Comparison of ENCODE assay signal across 8 mouse cellular contexts in the genomic region with DNA sequence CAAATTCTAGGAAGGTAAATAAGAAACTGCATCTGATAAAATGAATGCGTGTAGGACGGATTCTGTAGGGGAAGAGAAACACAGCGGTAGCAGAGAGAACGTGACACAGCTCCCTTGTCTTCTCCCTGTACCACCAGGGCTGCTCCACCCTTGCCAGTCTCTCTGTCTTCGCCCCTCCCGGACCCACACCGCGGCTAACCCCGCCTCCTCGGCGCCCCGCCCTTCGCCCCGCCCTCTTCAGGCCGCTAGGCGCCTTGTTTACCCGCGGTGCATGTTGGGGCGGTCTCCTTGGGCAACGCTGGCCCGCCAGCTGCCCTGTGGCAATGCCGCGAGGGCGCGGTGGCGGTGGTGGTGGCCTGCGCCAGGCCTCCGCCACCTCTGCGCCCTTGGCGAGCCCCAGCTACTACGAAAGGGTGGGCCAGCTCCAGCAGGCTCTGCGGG. TPM values are rescaled to one million over a fixed set of nuclear protein-coding genes. Genes with fewer than 3 reads are reported as not detected.
DNase-seq lines count a peak whose midpoint lies in the region; ATAC-seq and TF ChIP-seq lines count a peak whose summit lies in the region.

Gene Kiz (plus strand): TSS at position 266 of the 441 bp plus-strand sequence.

- H3K9ac ChIP-seq in forebrain, embryonic 15.5 days (replicated peaks) = peak within 1 kb of the TSS; percentile 69
- peak within 1 kb of the TSS; percentile 78 for H3K9ac ChIP-seq in neural tube, embryonic 14.5 days (replicated peaks; ENCODE audit: low read depth, low read length)

- peak within 1 kb of the TSS; percentile 96 for H3K4me3 ChIP-seq in G1E (ENCODE audit: low read depth, low read length)
- peak within 1 kb of the TSS; percentile 80 for H3K4me3 ChIP-seq in forebrain, embryonic 15.5 days
- H3K4me3 ChIP-seq in neural tube, embryonic 14.5 days (ENCODE audit: low read depth, low read length) = peak within 1 kb of the TSS; percentile 74
- peak within 1 kb of the TSS; percentile 90 for H3K4me3 ChIP-seq in testis, adult 2 months (ENCODE audit: control insufficient read depth, low read depth, low read length)

- intact Hi-C loops in heart, postnatal 25 days (cut with DNase I) = loop anchor here (5.0 to 10.0 kb wide), 2 partner anchors 157 to 341 kb away; partner anchors contain the start of genes Ralgapa2 and Xrn2

- peaks cover 10% of the 10 kb centered on the region for H3K4me1 ChIP-seq in G1E (ENCODE audit: insufficient read depth, low read depth, low read length)
- peaks cover 6% of the 10 kb centered on the region for H3K4me1 ChIP-seq in forebrain, embryonic 15.5 days
- no peaks in the 10 kb centered on the region for H3K4me1 ChIP-seq in neural tube, embryonic 14.5 days (ENCODE audit: control insufficient read depth, insufficient read depth, low read length)
- H3K4me1 ChIP-seq in testis, adult 2 months (ENCODE audit: control insufficient read depth, insufficient read depth, low read length) = no peaks in the 10 kb centered on the region

- peak within 1 kb of the TSS; percentile 75 for H3K27ac ChIP-seq in forebrain, embryonic 15.5 days (replicated peaks)
- peak within 1 kb of the TSS; percentile 65 for H3K27ac ChIP-seq in neural tube, embryonic 14.5 days (ENCODE audit: low read depth, low read length)
- peak within 1 kb of the TSS; percentile 86 for H3K27ac ChIP-seq in testis, adult 2 months (ENCODE audit: control insufficient read depth, insufficient read depth, low read depth, low read length)

- under 1% methylated on average over 32 of the region's 32 CpGs for WGBS in forebrain, embryonic 15.5 days
- under 1% methylated on average over 32 of the region's 32 CpGs for WGBS in neural tube, embryonic 14.5 days

- H3K9me3 ChIP-seq in G1E (replicated peaks) = no peaks in the 10 kb centered on the region
- H3K9me3 ChIP-seq in forebrain, embryonic 15.5 days = no peaks in the 10 kb centered on the region
- no peaks in the 10 kb centered on the region for H3K9me3 ChIP-seq in neural tube, embryonic 14.5 days (ENCODE audit: control insufficient read depth, low read length)

- peak; percentile 92 for DNase-seq in G1E (ENCODE audit: low spot score)
- DNase-seq in cerebellum, adult 11-12 months = peak; percentile 95
- DNase-seq in heart, postnatal 25 days (ENCODE audit: low spot score) = peak; percentile 87
- DNase-seq in layer of hippocampus, adult 18-20 months (ENCODE audit: low spot score in 2 of 2) = peak; percentile 90 to 92
- peak; percentile 94 to 96 for DNase-seq in lung, adult 18-20 months

- H3K4me2 ChIP-seq in forebrain, embryonic 15.5 days (replicated peaks) = peak within 1 kb of the TSS; percentile 68
- peak within 1 kb of the TSS; percentile 61 for H3K4me2 ChIP-seq in neural tube, embryonic 14.5 days (ENCODE audit: low read depth, low read length)

- no peaks in the 10 kb centered on the region for H3K27me3 ChIP-seq in G1E (ENCODE audit: insufficient read depth, low read length)
- no peaks in the 10 kb centered on the region for H3K27me3 ChIP-seq in forebrain, embryonic 15.5 days
- no peaks in the 10 kb centered on the region for H3K27me3 ChIP-seq in neural tube, embryonic 14.5 days (ENCODE audit: control insufficient read depth, insufficient read depth, low read length)
- no peaks in the 10 kb centered on the region for H3K27me3 ChIP-seq in testis, adult 2 months (ENCODE audit: control insufficient read depth, insufficient read depth, low read length)

- peak; percentile 98 for TF ChIP-seq POLR2A in testis, adult 2 months (IDR thresholded peaks at IDR 0.05; ENCODE audit: control insufficient read depth, low read depth, low read length)

- no peak for TF ChIP-seq CTCF in G1E (IDR thresholded peaks at IDR 0.05; ENCODE audit: low read depth, low read length)
- no peak for TF ChIP-seq CTCF in testis, adult 2 months (IDR thresholded peaks at IDR 0.05; ENCODE audit: control insufficient read depth, insufficient read depth, insufficient replicate concordance, low read depth, low read length)

- peak; percentile 97 for ATAC-seq in G1E (ENCODE audit: extremely low read depth, insufficient number of reproducible peaks, low FRiP score, poor library complexity, severe bottlenecking)
- peak; percentile 99 for ATAC-seq in forebrain, embryonic 15.5 days (replicated peaks)
- ATAC-seq in neural tube, embryonic 14.5 days (ENCODE audit: low read depth) = peak; percentile 99

- no peaks in the 10 kb centered on the region for H3K36me3 ChIP-seq in G1E (replicated peaks)
- no peaks in the 10 kb centered on the region for H3K36me3 ChIP-seq in forebrain, embryonic 15.5 days
- H3K36me3 ChIP-seq in neural tube, embryonic 14.5 days (ENCODE audit: control insufficient read depth, insufficient read depth, low read length) = no peaks in the 10 kb centered on the region
- no peaks in the 10 kb centered on the region for H3K36me3 ChIP-seq in testis, adult 2 months (ENCODE audit: control insufficient read depth, insufficient read depth, low read length)

RNA-seq across cellular contexts. Expression of gene Kiz, which starts in this region (rescaled TPM):
- total RNA-seq in G1E (2014; fragmentation: Nextera tagmentation) = 56.7 and 78.6 TPM in 2 replicates
- 40.5 and 44.6 TPM in 2 replicates for total RNA-seq in G1E (2017)
- polyA plus RNA-seq in G1E (2012) = 9.7 and 10.5 TPM in 2 replicates
- 23.4 and 26.4 TPM in 2 replicates for polyA plus RNA-seq in forebrain, embryonic 15.5 days (2015; fragmentation: Nextera tagmentation; extraction: Ambion mirVana)
- 10 to 100 TPM; 74.7 to 84.6 TPM for total RNA-seq in heart, postnatal 25 days (2021)
- total RNA-seq in layer of hippocampus, adult 18-20 months (2021) = 10 to 100 TPM; 24.5 to 25.5 TPM
- polyA plus RNA-seq in neural tube, embryonic 14.5 days (2014; fragmentation: Nextera tagmentation; extraction: Ambion mirVana) = 28.7 and 31.3 TPM in 2 replicates
- 85.9 and 98.2 TPM in 2 replicates for polyA plus RNA-seq in testis, adult 2 months (2012; rRNA removed)

Comparison
In these comparisons a context has a peak if more than half of its experiments do, and no peak if none do; other contexts are left out.
1. Peak in every context shown above with its lines: DNase-seq, ATAC-seq, H3K4me3 ChIP-seq and H3K27ac ChIP-seq.